Mouse (Mus musculus): Measurements from ENCODE around the gene Dusp23. TPM values are rescaled to one million over a fixed set of nuclear protein-coding genes. Genes with fewer than 3 reads are reported as not detected.

The Dusp23 gene
- polyA plus RNA-seq, 1 experiment from 2014 or later, result 6.2 TPM

- Histone ChIP-seq H3K36me3 (no peaks in the 10 kb centered on the region), H3K9me3 (no peaks in the 10 kb centered on the region), H3K4me2 (replicated peaks) (no peak overlapping the region), H3K4me1 (replicated peaks) (peaks cover 18% of the 10 kb centered on the region), H3K4me3 (replicated peaks) (no peak overlapping the region), H3K27me3 (no peaks in the 10 kb centered on the region), H3K9ac (replicated peaks) (no peak overlapping the region), H3K27ac (no peak overlapping the region)
- WGBS, result 86% methylated on average over 4 of the region's 4 CpGs
- ATAC-seq, result no peak
Observed at GRCm38 (mm10) chr1:172618141-172618540, 14.6 kb downstream of the Dusp23 start.

GRCm38 (mm10) chr1:172617365-172618076 lies 15.2 kb downstream of the Dusp23 start:
- H3K36me3 ChIP-seq, result no peaks in the 10 kb centered on the region
- H3K9ac ChIP-seq (replicated peaks), result no peak overlapping the region
- H3K4me3 ChIP-seq (replicated peaks), result peak overlapping the region; percentile 38; the same call in 1 of the 2 replicates
- no peaks in the 10 kb centered on the region for H3K27me3 ChIP-seq
- no peaks in the 10 kb centered on the region for H3K9me3 ChIP-seq
- 35% methylated on average over 14 of the region's 14 CpGs for WGBS
- peak overlapping the region; percentile 61 for H3K4me2 ChIP-seq (replicated peaks)
- peaks cover 18% of the 10 kb centered on the region for H3K4me1 ChIP-seq (replicated peaks)
- no peak overlapping the region for H3K27ac ChIP-seq
- ATAC-seq, result peak; percentile 10; the same call in 1 of the 2 replicates

- H3K4me3 ChIP-seq (replicated peaks), result peak overlapping the region; percentile 38
- no peaks in the 10 kb centered on the region for H3K27me3 ChIP-seq
- peak; percentile 79 for ATAC-seq
- H3K9ac ChIP-seq (replicated peaks), result peak overlapping the region; percentile 57
- no peaks in the 10 kb centered on the region for H3K36me3 ChIP-seq
- H3K4me1 ChIP-seq (replicated peaks), result peaks cover 18% of the 10 kb centered on the region
- peak overlapping the region; percentile 61 for H3K4me2 ChIP-seq (replicated peaks)
- WGBS, result 17% methylated on average over 22 of the region's 22 CpGs
- H3K27ac ChIP-seq, result no peak overlapping the region; the same call in 1 of the 2 replicates
- H3K9me3 ChIP-seq, result no peaks in the 10 kb centered on the region
Observed at GRCm38 (mm10) chr1:172616537-172617300, 16.0 kb downstream of the Dusp23 start.

- 87% methylated on average over 4 of the region's 4 CpGs for WGBS
- H3K4me3 ChIP-seq (replicated peaks), result no peak overlapping the region
- no peak for ATAC-seq
- no peak overlapping the region for H3K27ac ChIP-seq
- no peaks in the 10 kb centered on the region for H3K36me3 ChIP-seq
- H3K4me2 ChIP-seq (replicated peaks), result no peak overlapping the region
- no peaks in the 10 kb centered on the region for H3K27me3 ChIP-seq
- H3K9ac ChIP-seq (replicated peaks), result no peak overlapping the region
- no peaks in the 10 kb centered on the region for H3K9me3 ChIP-seq
- H3K4me1 ChIP-seq (replicated peaks), result peaks cover 18% of the 10 kb centered on the region
Observed at GRCm38 (mm10) chr1:172615412-172615811, 17.4 kb downstream of the Dusp23 start.

- H3K4me1 ChIP-seq (replicated peaks), result peaks cover 18% of the 10 kb centered on the region
- no peak for ATAC-seq
- WGBS, result 85% methylated on average over 10 of the region's 10 CpGs
- H3K36me3 ChIP-seq, result no peaks in the 10 kb centered on the region
- no peak overlapping the region for H3K9ac ChIP-seq (replicated peaks)
- no peak overlapping the region for H3K27ac ChIP-seq
- no peak overlapping the region for H3K4me3 ChIP-seq (replicated peaks)
- H3K9me3 ChIP-seq, result no peaks in the 10 kb centered on the region
- no peaks in the 10 kb centered on the region for H3K27me3 ChIP-seq
- no peak overlapping the region for H3K4me2 ChIP-seq (replicated peaks)
Observed at GRCm38 (mm10) chr1:172614654-172615053, 18.1 kb downstream of the Dusp23 start.

- H3K27me3 ChIP-seq, result no peaks in the 10 kb centered on the region
- no peak overlapping the region for H3K9ac ChIP-seq (replicated peaks)
- H3K4me3 ChIP-seq (replicated peaks), result no peak overlapping the region
- no peak overlapping the region for H3K27ac ChIP-seq
- H3K4me1 ChIP-seq (replicated peaks), result peaks cover 18% of the 10 kb centered on the region
- no peak overlapping the region for H3K4me2 ChIP-seq (replicated peaks)
- 52% methylated on average over 1 of the region's 1 CpGs for WGBS
- no peaks in the 10 kb centered on the region for H3K9me3 ChIP-seq
- no peak for ATAC-seq
- H3K36me3 ChIP-seq, result no peaks in the 10 kb centered on the region
Observed at GRCm38 (mm10) chr1:172612745-172613144, 20.0 kb downstream of the Dusp23 start.

- no peaks in the 10 kb centered on the region for H3K9me3 ChIP-seq
- H3K36me3 ChIP-seq, result no peaks in the 10 kb centered on the region
- H3K4me2 ChIP-seq (replicated peaks), result no peak overlapping the region
- H3K27ac ChIP-seq, result no peak overlapping the region
- ATAC-seq, result no peak
- H3K4me1 ChIP-seq (replicated peaks), result peaks cover 4% of the 10 kb centered on the region; the same call in 1 of the 2 replicates
- no peaks in the 10 kb centered on the region for H3K27me3 ChIP-seq
- no peak overlapping the region for H3K9ac ChIP-seq (replicated peaks)
- H3K4me3 ChIP-seq (replicated peaks), result no peak overlapping the region
- 86% methylated on average over 10 of the region's 10 CpGs for WGBS
Observed at GRCm38 (mm10) chr1:172611304-172611703, 21.5 kb downstream of the Dusp23 start.

- Histone ChIP-seq H3K27ac (no peak within 1 kb of the TSS), H3K9ac (replicated peaks) (no peak within 1 kb of the TSS), H3K4me2 (replicated peaks) (no peak within 1 kb of the TSS), H3K4me3 (replicated peaks) (no peak within 1 kb of the TSS), H3K4me1 (replicated peaks) (no peaks in the 10 kb centered on the region), H3K9me3 (no peaks in the 10 kb centered on the region), H3K27me3 (no peaks in the 10 kb centered on the region), H3K36me3 (no peaks in the 10 kb centered on the region)
- ATAC-seq, result no peak
- 81% methylated on average over 1 of the region's 1 CpGs for WGBS
Observed at GRCm38 (mm10) chr1:172602326-172602725, 30.4 kb downstream of the Dusp23 start, which contains the start of gene Fcrl6. Gene Fcrl6 (minus strand): TSS chr1:172602551.

- no peaks in the 10 kb centered on the region for H3K36me3 ChIP-seq
- H3K27ac ChIP-seq, result no peak overlapping the region
- no peaks in the 10 kb centered on the region for H3K27me3 ChIP-seq
- no peaks in the 10 kb centered on the region for H3K9me3 ChIP-seq
- no peak overlapping the region for H3K4me2 ChIP-seq (replicated peaks)
- H3K4me3 ChIP-seq (replicated peaks), result no peak overlapping the region
- ATAC-seq, result peak; percentile 37
- H3K9ac ChIP-seq (replicated peaks), result no peak overlapping the region
- no peaks in the 10 kb centered on the region for H3K4me1 ChIP-seq (replicated peaks)
Observed at GRCm38 (mm10) chr1:172594495-172594894, 38.3 kb downstream of the Dusp23 start.

- no peak overlapping the region for H3K9ac ChIP-seq (replicated peaks)
- no peaks in the 10 kb centered on the region for H3K9me3 ChIP-seq
- WGBS, result 96% methylated on average over 2 of the region's 2 CpGs
- H3K4me1 ChIP-seq (replicated peaks), result no peaks in the 10 kb centered on the region
- no peaks in the 10 kb centered on the region for H3K27me3 ChIP-seq
- ATAC-seq, result no peak
- H3K27ac ChIP-seq, result no peak overlapping the region
- H3K4me3 ChIP-seq (replicated peaks), result no peak overlapping the region
- no peak overlapping the region for H3K4me2 ChIP-seq (replicated peaks)
- H3K36me3 ChIP-seq, result no peaks in the 10 kb centered on the region
Observed at GRCm38 (mm10) chr1:172593956-172594355, 38.8 kb downstream of the Dusp23 start.

- H3K9me3 ChIP-seq, result no peaks in the 10 kb centered on the region
- no peaks in the 10 kb centered on the region for H3K36me3 ChIP-seq
- H3K4me3 ChIP-seq (replicated peaks), result no peak overlapping the region
- WGBS, result 78% methylated on average over 3 of the region's 3 CpGs
- H3K4me2 ChIP-seq (replicated peaks), result no peak overlapping the region
- H3K27me3 ChIP-seq, result no peaks in the 10 kb centered on the region
- H3K27ac ChIP-seq, result no peak overlapping the region
- H3K4me1 ChIP-seq (replicated peaks), result no peaks in the 10 kb centered on the region
- ATAC-seq, result no peak
- H3K9ac ChIP-seq (replicated peaks), result no peak overlapping the region
Observed at GRCm38 (mm10) chr1:172593321-172593720, 39.4 kb downstream of the Dusp23 start.

- H3K27me3 ChIP-seq, result peaks cover 2% of the 10 kb centered on the region; the same call in 1 of the 2 replicates
- H3K9ac ChIP-seq (replicated peaks), result no peak within 1 kb of the TSS
- peaks cover 11% of the 10 kb centered on the region for H3K4me1 ChIP-seq (replicated peaks)
- no peaks in the 10 kb centered on the region for H3K36me3 ChIP-seq
- WGBS, result 91% methylated on average over 7 of the region's 7 CpGs
- no peak for ATAC-seq
- no peak within 1 kb of the TSS for H3K27ac ChIP-seq
- no peak within 1 kb of the TSS for H3K4me3 ChIP-seq (replicated peaks)
- no peaks in the 10 kb centered on the region for H3K9me3 ChIP-seq
- no peak within 1 kb of the TSS for H3K4me2 ChIP-seq (replicated peaks)
Observed at GRCm38 (mm10) chr1:172590385-172590784, 42.4 kb downstream of the Dusp23 start, which contains the start of gene Slamf8. Gene Slamf8 (minus strand): TSS chr1:172590568.
